Mouse (Mus musculus) myocyte (in vitro differentiated cells): ENCODE data around the gene Tfap2b. TPM values are rescaled to one million over a fixed set of nuclear protein-coding genes. Genes with fewer than 3 reads are reported as not detected.

Source experiments
- H3K27me3 ChIP-seq: one replicate; pipeline ENCODE4 v1.6.1; 2011; ENCODE audit not compliant: control insufficient read depth, insufficient read depth, insufficient read length
- H3K36me3 ChIP-seq: one replicate; pipeline ENCODE4 v1.6.1; 2011; ENCODE audit not compliant: control insufficient read depth, insufficient read depth
- H3K4me2 ChIP-seq: one replicate; pipeline ENCODE4 v1.6.1; 2011; ENCODE audit warnings: low read depth, control low read depth
- H3K4me3 ChIP-seq: one replicate; pipeline ENCODE4 v1.5.1; 2011; ENCODE audit warnings: mild to moderate bottlenecking, control low read depth, moderate library complexity
- H3K79me2 ChIP-seq: one replicate; pipeline ENCODE4 v1.6.1; 2011; ENCODE audit not compliant: control insufficient read depth, insufficient read depth
- H3ac ChIP-seq: one replicate; pipeline ENCODE4 v1.6.1; 2011; ENCODE audit not compliant: control insufficient read depth, insufficient read length
- CEBPB ChIP-seq: IDR thresholded peaks from 2 replicates; pipeline ENCODE4 v1.6.1; 2011; ENCODE audit warnings: mild to moderate bottlenecking, moderate library complexity; ENCODE audit not compliant: poor library complexity, insufficient read depth, severe bottlenecking
- E2F4 ChIP-seq: IDR thresholded peaks from one replicate; pipeline ENCODE4 v1.6.1; 2011; ENCODE audit warnings: mild to moderate bottlenecking, control low read depth, moderate library complexity; ENCODE audit not compliant: insufficient read depth
- MAX ChIP-seq: IDR thresholded peaks from one replicate; pipeline ENCODE4 v1.6.1; 2011; ENCODE audit warnings: low read depth, mild to moderate bottlenecking, control low read depth
- MYOD1 ChIP-seq, 3 experiments: IDR thresholded peaks; one replicate each; pipeline ENCODE4 v1.6.1; 2011; ENCODE audit warnings: control low read depth in 2 of 3, low read depth in 2 of 3, mild to moderate bottlenecking in 2 of 3, moderate library complexity in 1 of 3; ENCODE audit not compliant: insufficient read length in 2 of 3, control insufficient read depth in 1 of 3
- MYOG ChIP-seq, 3 experiments: IDR thresholded peaks; one replicate each; pipeline ENCODE4 v1.6.1; 2011; ENCODE audit warnings: control low read depth in 2 of 3, low read depth in 2 of 3, mild to moderate bottlenecking in 2 of 3; ENCODE audit not compliant: insufficient read length in 2 of 3, control insufficient read depth in 1 of 3, insufficient read depth in 1 of 3
- POLR2A ChIP-seq: IDR thresholded peaks from one replicate; pipeline ENCODE4 v1.6.1; 2011; ENCODE audit warnings: low read depth, mild to moderate bottlenecking, control low read depth, moderate library complexity; ENCODE audit not compliant: insufficient read length
- POLR2AphosphoS2 ChIP-seq: IDR thresholded peaks from one replicate; pipeline ENCODE4 v1.6.1; 2011; ENCODE audit warnings: low read depth, control low read depth; ENCODE audit not compliant: insufficient read length
- REST ChIP-seq: IDR thresholded peaks from one replicate; pipeline ENCODE4 v1.6.1; 2011; ENCODE audit warnings: mild to moderate bottlenecking, control low read depth, moderate library complexity; ENCODE audit not compliant: insufficient read depth, insufficient read length
- SRF ChIP-seq: IDR thresholded peaks from one replicate; pipeline ENCODE4 v1.6.1; 2011; ENCODE audit warnings: low read depth; ENCODE audit not compliant: control insufficient read depth, insufficient read length
- TCF12 ChIP-seq: IDR thresholded peaks from one replicate; pipeline ENCODE4 v1.6.1; 2011; ENCODE audit warnings: mild to moderate bottlenecking, control low read depth; ENCODE audit not compliant: poor library complexity, insufficient read depth, severe bottlenecking
- TCF3 ChIP-seq: IDR thresholded peaks from one replicate; pipeline ENCODE4 v1.6.1; 2011; ENCODE audit warnings: low read depth, control low read depth; ENCODE audit not compliant: insufficient read length
- USF1 ChIP-seq: IDR thresholded peaks from one replicate; pipeline ENCODE4 v1.6.1; 2011; ENCODE audit warnings: low read depth, mild to moderate bottlenecking, control low read depth, moderate library complexity
- polyA plus RNA-seq: library from polyadenylated mRNA; unstranded; fragments of >200 nt; fragmentation: generic; extraction: Trizol; gene quantifications from one replicate; pipeline ENCODE4 v1.2.1, GENCODE M21; 2012; ENCODE audit warnings: missing spikeins

The Tfap2b gene
- polyA plus RNA-seq, 1 experiment: not detected

GRCm38 (mm10) chr1:19231574-19232080 lies 22.9 kb downstream of the Tfap2b start:
- no peaks in the 10 kb centered on the region for H3K36me3 ChIP-seq
- no peak overlapping the region for H3K4me3 ChIP-seq
- TF ChIP-seq MAX (no peak), TCF12 (no peak), TCF3 (no peak), MYOG (IDR thresholded peaks at IDR 0.05; ENCODE audit: control insufficient read depth in 1 of 3, insufficient read depth in 1 of 3, insufficient read length in 2 of 3, low read depth in 2 of 3) (no peak), E2F4 (no peak), CEBPB (no peak), REST (no peak), SRF (no peak), POLR2AphosphoS2 (no peak), POLR2A (no peak), MYOD1 (IDR thresholded peaks at IDR 0.05; ENCODE audit: control insufficient read depth in 1 of 3, insufficient read length in 2 of 3, low read depth in 2 of 3) (no peak), USF1 (no peak)
- no peak overlapping the region for H3K4me2 ChIP-seq
- no peaks in the 10 kb centered on the region for H3K79me2 ChIP-seq
- H3ac ChIP-seq: no peak overlapping the region
- no peaks in the 10 kb centered on the region for H3K27me3 ChIP-seq

- H3ac ChIP-seq: no peak overlapping the region
- no peaks in the 10 kb centered on the region for H3K79me2 ChIP-seq
- H3K4me3 ChIP-seq: no peak overlapping the region
- TF ChIP-seq MYOD1 (IDR thresholded peaks at IDR 0.05; ENCODE audit: control insufficient read depth in 1 of 3, insufficient read length in 2 of 3, low read depth in 2 of 3) (no peak), MAX (no peak), SRF (no peak), TCF12 (no peak)
- no peaks in the 10 kb centered on the region for H3K36me3 ChIP-seq
- no peaks in the 10 kb centered on the region for H3K27me3 ChIP-seq
- H3K4me2 ChIP-seq: no peak overlapping the region
Measured at GRCm38 (mm10) chr1:19232743-19233142, 24.0 kb downstream of the Tfap2b start.

- TF ChIP-seq MYOG (IDR thresholded peaks at IDR 0.05; ENCODE audit: control insufficient read depth in 1 of 3, insufficient read depth in 1 of 3, insufficient read length in 2 of 3, low read depth in 2 of 3) (no peak), POLR2AphosphoS2 (no peak), TCF12 (no peak), MYOD1 (IDR thresholded peaks at IDR 0.05; ENCODE audit: control insufficient read depth in 1 of 3, insufficient read length in 2 of 3, low read depth in 2 of 3) (no peak), TCF3 (no peak), CEBPB (no peak), E2F4 (no peak), POLR2A (no peak), REST (no peak), SRF (no peak), MAX (no peak), USF1 (no peak)
- H3K79me2 ChIP-seq: no peaks in the 10 kb centered on the region
- H3K27me3 ChIP-seq: no peaks in the 10 kb centered on the region
- no peak overlapping the region for H3ac ChIP-seq
- no peak overlapping the region for H3K4me2 ChIP-seq
- no peak overlapping the region for H3K4me3 ChIP-seq
- no peaks in the 10 kb centered on the region for H3K36me3 ChIP-seq
Measured at GRCm38 (mm10) chr1:19233857-19234256, 25.1 kb downstream of the Tfap2b start.

DNA sequence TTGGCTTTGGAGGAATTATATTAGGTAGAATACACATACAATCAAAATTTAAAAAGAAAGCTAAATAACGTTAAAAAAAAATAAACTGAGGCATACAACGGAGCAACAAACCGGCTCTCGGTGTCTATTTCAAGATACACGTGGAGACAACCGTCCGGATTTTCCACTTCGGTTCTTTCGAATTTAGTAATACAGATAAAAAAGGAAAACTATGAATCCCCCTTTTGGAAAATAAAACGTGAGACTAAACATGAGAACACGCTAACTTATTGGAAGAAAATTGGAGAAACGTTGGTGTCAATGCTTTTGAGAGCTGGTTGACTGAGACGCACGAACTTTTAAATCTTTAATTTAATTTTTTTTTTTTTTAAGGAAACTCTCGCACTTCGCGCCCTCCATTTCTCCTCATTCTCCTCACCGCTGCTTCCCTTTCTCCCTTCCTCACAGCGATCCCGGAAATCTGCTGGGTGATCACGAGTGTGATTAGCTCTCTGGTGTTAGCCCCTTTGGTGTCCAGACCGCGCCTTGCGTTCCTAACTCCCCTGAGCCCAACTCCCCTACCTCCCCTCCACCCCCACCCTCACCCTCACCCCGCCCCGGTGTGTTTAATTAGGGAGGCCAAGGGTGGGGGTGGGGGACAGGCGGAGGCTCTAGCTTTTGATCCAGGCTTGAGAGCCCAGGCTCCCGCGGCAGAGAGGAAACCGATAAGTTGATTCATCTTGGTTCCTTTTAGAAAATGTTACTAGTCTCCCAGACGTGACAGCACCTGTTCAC lies 25.9 kb downstream of the Tfap2b start:
- Histone ChIP-seq H3K36me3 (no peaks in the 10 kb centered on the region), H3K27me3 (no peaks in the 10 kb centered on the region), H3K4me3 (no peak overlapping the region), H3K4me2 (no peak overlapping the region), H3ac (no peak overlapping the region), H3K79me2 (no peaks in the 10 kb centered on the region)
- TF ChIP-seq E2F4 (no peak), TCF12 (no peak), MYOG (IDR thresholded peaks at IDR 0.05; ENCODE audit: control insufficient read depth in 1 of 3, insufficient read depth in 1 of 3, insufficient read length in 2 of 3, low read depth in 2 of 3) (no peak)

DNA sequence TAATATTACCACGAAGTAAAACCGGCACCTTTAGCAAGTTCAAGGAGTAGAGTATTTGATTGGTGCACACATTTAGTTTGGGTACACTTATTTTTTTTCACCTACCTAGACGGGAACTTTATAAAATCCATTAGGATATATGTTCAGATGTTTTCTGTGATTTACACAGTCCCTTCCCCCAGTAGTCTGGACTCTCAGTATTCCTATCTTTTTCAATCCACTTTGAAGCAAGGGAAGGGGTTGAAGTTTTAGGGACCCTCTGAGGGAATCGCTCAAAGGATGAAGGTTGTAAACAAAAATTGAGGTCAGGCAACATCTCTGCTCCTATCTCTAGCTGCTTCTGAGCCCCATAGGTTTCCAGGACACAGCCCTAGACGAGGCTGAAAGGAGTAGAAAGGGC lies 27.3 kb downstream of the Tfap2b start:
- H3K79me2 ChIP-seq: no peaks in the 10 kb centered on the region
- H3K4me3 ChIP-seq: no peak overlapping the region
- TF ChIP-seq REST (no peak), SRF (no peak), USF1 (no peak), MAX (no peak), TCF3 (no peak), E2F4 (no peak), MYOG (IDR thresholded peaks at IDR 0.05; ENCODE audit: control insufficient read depth in 1 of 3, insufficient read depth in 1 of 3, insufficient read length in 2 of 3, low read depth in 2 of 3) (no peak), TCF12 (no peak), POLR2A (no peak), CEBPB (no peak), POLR2AphosphoS2 (no peak), MYOD1 (IDR thresholded peaks at IDR 0.05; ENCODE audit: control insufficient read depth in 1 of 3, insufficient read length in 2 of 3, low read depth in 2 of 3) (no peak)
- no peak overlapping the region for H3ac ChIP-seq
- no peaks in the 10 kb centered on the region for H3K36me3 ChIP-seq
- no peaks in the 10 kb centered on the region for H3K27me3 ChIP-seq
- H3K4me2 ChIP-seq: no peak overlapping the region
